Mouse (Mus musculus) cerebellum, adult (tissue): Measurements from ENCODE around the gene Ttc30a1.

ENCODE experiments used
- ATAC-seq: cut with Nextera tagmentation; 2 replicates; pipeline ENCODE4 v1.9.2; 2017; ENCODE audit warnings: mild to moderate bottlenecking, moderate library complexity, mixed read lengths; ENCODE audit not compliant: insufficient number of reproducible peaks, low FRiP score, low TSS enrichment

The Ttc30a1 gene

GRCm38 (mm10) chr2:75981440-75982081 is at the start of gene Ttc30a1:
Ttc30a1 (minus strand) TSS chr2:75981967.
- ATAC-seq = peak; percentile 83

- ATAC-seq = peak; percentile 68
Measured at GRCm38 (mm10) chr2:76030080-76030479, 48.3 kb upstream of the Ttc30a1 start.

GRCm38 (mm10) chr2:76029081-76029901 is 47.5 kb upstream of the Ttc30a1 start:
- peak; percentile 67 for ATAC-seq

GRCm38 (mm10) chr2:76016890-76017289 is 35.1 kb upstream of the Ttc30a1 start:
- no peak for ATAC-seq

- ATAC-seq = no peak
Measured at GRCm38 (mm10) chr2:76016136-76016535, 34.4 kb upstream of the Ttc30a1 start.

- ATAC-seq = no peak
Measured at GRCm38 (mm10) chr2:76015460-76015859, 33.7 kb upstream of the Ttc30a1 start.

GRCm38 (mm10) chr2:76014659-76015058 is 32.9 kb upstream of the Ttc30a1 start:
- no peak for ATAC-seq

GRCm38 (mm10) chr2:76006194-76006593 is 24.4 kb upstream of the Ttc30a1 start:
- ATAC-seq = no peak

GRCm38 (mm10) chr2:76002899-76003298 is 21.1 kb upstream of the Ttc30a1 start:
- ATAC-seq = no peak

GRCm38 (mm10) chr2:76001392-76001791 is 19.6 kb upstream of the Ttc30a1 start:
- no peak for ATAC-seq

GRCm38 (mm10) chr2:75999636-76000035 is 17.9 kb upstream of the Ttc30a1 start:
- ATAC-seq = no peak

- peak; percentile 85 for ATAC-seq
Measured at GRCm38 (mm10) chr2:75998692-75999091, 16.9 kb upstream of the Ttc30a1 start.

GRCm38 (mm10) chr2:75997726-75998125 is 16.0 kb upstream of the Ttc30a1 start:
- no peak for ATAC-seq

GRCm38 (mm10) chr2:75994841-75995240 is 13.1 kb upstream of the Ttc30a1 start:
- ATAC-seq = no peak

GRCm38 (mm10) chr2:75991581-75992205 is 9.9 kb upstream of the Ttc30a1 start:
- no peak for ATAC-seq

GRCm38 (mm10) chr2:75990885-75991539 is 9.2 kb upstream of the Ttc30a1 start:
- peak; percentile 66; the same call in 1 of the 2 replicates for ATAC-seq

- ATAC-seq = no peak
Measured at GRCm38 (mm10) chr2:75989694-75990093, 7.9 kb upstream of the Ttc30a1 start.

GRCm38 (mm10) chr2:75988779-75989363 is 7.1 kb upstream of the Ttc30a1 start:
- ATAC-seq = no peak

GRCm38 (mm10) chr2:75988378-75988777 is 6.6 kb upstream of the Ttc30a1 start:
- no peak for ATAC-seq

- no peak for ATAC-seq
Measured at GRCm38 (mm10) chr2:75987739-75988138, 6.0 kb upstream of the Ttc30a1 start.
